Mouse (Mus musculus): ENCODE data around the gene 4930402H24Rik.

GRCm38 (mm10) chr2:130828668-130829067 is 77.5 kb downstream of the 4930402H24Rik start:
- TF ChIP-seq CTCF (IDR thresholded peaks at IDR 0.05; ENCODE audit: borderline replicate concordance, extremely low read depth, insufficient read depth, insufficient read length) = no peak
- TF ChIP-seq POLR2A (IDR thresholded peaks at IDR 0.05; ENCODE audit: borderline replicate concordance, extremely low read depth, insufficient read depth, insufficient read length, poor library complexity, severe bottlenecking) = no peak
